Mouse (Mus musculus): ENCODE measurements at regions not wholly inside any gene's neighbourhood (a gene's known extent, or its start where the extent isn't known, plus 50 kb on each side); places are given as distances from the start of the nearest gene placed in this dataset.

DNA sequence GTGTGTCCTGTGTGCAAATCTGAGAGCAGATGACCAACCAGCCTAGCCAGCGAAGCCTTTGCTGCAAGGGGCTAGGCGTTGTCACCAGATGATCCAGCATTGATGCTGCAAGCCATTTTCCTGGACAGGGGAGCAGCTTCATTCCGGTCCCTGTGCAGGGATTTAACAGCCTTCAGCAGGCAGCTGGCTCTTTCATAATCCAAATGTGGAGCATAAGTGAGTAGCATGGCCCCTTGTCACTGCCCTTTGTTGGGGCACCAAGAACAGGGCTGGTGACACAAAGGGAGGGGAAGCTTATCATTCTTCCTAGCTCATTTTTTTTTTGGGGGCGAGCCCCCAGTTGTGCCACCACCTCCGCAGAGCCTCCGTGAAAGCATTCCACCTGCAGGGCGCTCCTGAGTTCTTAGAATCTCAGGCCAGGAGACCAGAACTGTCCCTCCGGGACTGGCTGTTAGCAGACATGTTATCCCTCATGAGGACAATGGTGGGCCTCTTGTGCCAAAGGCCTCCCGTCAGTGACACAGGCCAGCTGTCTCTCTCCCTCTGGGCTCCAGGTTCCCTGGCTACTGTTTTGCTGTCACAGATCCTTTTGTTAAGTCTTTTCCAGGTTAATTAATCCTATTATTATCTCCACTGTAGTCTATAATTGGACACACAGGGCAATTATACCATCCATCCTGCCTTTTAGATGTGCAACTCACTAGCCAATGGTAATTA is 430.7 kb upstream of the Fam160b2 start:
- 68% methylated on average over 9 of the region's 9 CpGs for WGBS
- no peaks in the 10 kb centered on the region for H3K36me3 ChIP-seq (ENCODE audit: poor library complexity, severe bottlenecking)
- H3K4me2 ChIP-seq = no peak overlapping the region
- no peak overlapping the region for H3K9ac ChIP-seq
- H3K4me1 ChIP-seq = peaks cover 5% of the 10 kb centered on the region; the same call in 1 of the 2 replicates
- H3K27ac ChIP-seq = no peak overlapping the region
- no peak for ATAC-seq
- no peaks in the 10 kb centered on the region for H3K9me3 ChIP-seq (replicated peaks)
- no peak overlapping the region for H3K4me3 ChIP-seq
- H3K27me3 ChIP-seq = no peaks in the 10 kb centered on the region
